Mouse (Mus musculus) G1E (cell line): ENCODE results near the gene Cmss1. TPM values are rescaled to one million over a fixed set of nuclear protein-coding genes. Genes with fewer than 3 reads are reported as not detected.

Experiments used
- ATAC-seq: 2 replicates; pipeline ENCODE4 v1.8.0; 2016; ENCODE audit warnings: mild to moderate bottlenecking; ENCODE audit not compliant: insufficient number of reproducible peaks, poor library complexity, low FRiP score, severe bottlenecking; ENCODE audit errors: extremely low read depth
- DNase-seq: peaks from one replicate; pipeline ENCODE4 v3.0.0; 2012; ENCODE audit warnings: low spot score
- H3K27me3 ChIP-seq: 2 replicates; pipeline ENCODE4 v1.6.1; 2012; ENCODE audit warnings: mild to moderate bottlenecking, low read length, inconsistent platforms; ENCODE audit not compliant: insufficient read depth
- H3K36me3 ChIP-seq: replicated peaks from 2 replicates; pipeline ENCODE3; 2012; ENCODE audit warnings: mild to moderate bottlenecking, inconsistent platforms
- H3K4me1 ChIP-seq: 2 replicates; pipeline ENCODE4 v1.6.1; 2012; ENCODE audit warnings: low read depth, low read length, inconsistent platforms, mixed read lengths; ENCODE audit not compliant: insufficient read depth
- H3K4me3 ChIP-seq: 2 replicates; pipeline ENCODE4 v1.5.1; 2012; ENCODE audit warnings: low read depth, mild to moderate bottlenecking, inconsistent platforms, low read length, moderate library complexity, mixed read lengths
- H3K9me3 ChIP-seq: replicated peaks from 2 replicates; pipeline ENCODE4 v1.6.1; 2012; ENCODE audit warnings: inconsistent platforms
- CTCF ChIP-seq: IDR thresholded peaks from 2 replicates; pipeline ENCODE4 v1.5.1; 2012; ENCODE audit warnings: low read depth, low read length, inconsistent platforms, mixed read lengths
- GATA1 ChIP-seq: IDR thresholded peaks from 2 replicates; pipeline ENCODE4 v1.6.1; 2012; ENCODE audit warnings: borderline replicate concordance, low read length, inconsistent platforms, mixed read lengths
- GATA2 ChIP-seq: IDR thresholded peaks from 2 replicates; pipeline ENCODE4 v1.6.1; 2012; ENCODE audit warnings: low read depth, low read length, inconsistent platforms, borderline replicate concordance
- POLR2AphosphoS5 ChIP-seq: IDR thresholded peaks from 2 replicates; pipeline ENCODE4 v1.6.1; 2012; ENCODE audit warnings: low read depth, low read length, inconsistent platforms; ENCODE audit not compliant: insufficient replicate concordance
- TAL1 ChIP-seq: conservative IDR thresholded peaks from 2 replicates; pipeline ENCODE4 v1.6.1; 2012; ENCODE audit warnings: low read depth, low read length, inconsistent platforms, mixed read lengths
- polyA plus RNA-seq: library from polyadenylated mRNA; stranded (reverse); fragments of >175 nt; gene quantifications from 2 replicates; pipeline ENCODE4 v1.2.3, GENCODE M21; 2012
- total RNA-seq, 2 experiments: library from RNA; stranded (forward) in 1 of 2; stranded (reverse) in 1 of 2; fragments of 200-1000 nt in 1 of 2; fragments of >200 nt in 1 of 2; fragmentation: Nextera tagmentation in 1 of 2; gene quantifications; 2 replicates each; pipeline ENCODE4 v1.2.3; 2014 to 2017

Gene Cmss1
- total and polyA plus RNA-seq, 3 experiments, result 12.8 to 66.7 (median 66.3) TPM

GRCm38 (mm10) chr16:57267068-57267467 is 339.6 kb downstream of the Cmss1 start:
- ATAC-seq, result no peak

GRCm38 (mm10) chr16:57260152-57260551 is 346.5 kb downstream of the Cmss1 start:
- DNase-seq (no peak), ATAC-seq (no peak)
- peaks cover 5% of the 10 kb centered on the region; the same call in 1 of the 2 replicates for H3K9me3 ChIP-seq
- no peak for TF ChIP-seq GATA2
- TF ChIP-seq TAL1, result no peak
- H3K36me3 ChIP-seq, result no peaks in the 10 kb centered on the region
- no peaks in the 10 kb centered on the region for H3K4me1 ChIP-seq
- no peak overlapping the region for H3K4me3 ChIP-seq
- peaks cover 2% of the 10 kb centered on the region; the same call in 1 of the 2 replicates for H3K27me3 ChIP-seq

More at GRCm38 (mm10) chr16:57267068-57267467, 339.6 kb downstream of the Cmss1 start:
- DNase-seq, result no peak
- Histone ChIP-seq H3K27me3 (peaks cover 16% of the 10 kb centered on the region), H3K9me3 (no peaks in the 10 kb centered on the region), H3K4me3 (no peak overlapping the region), H3K36me3 (no peaks in the 10 kb centered on the region), H3K4me1 (no peaks in the 10 kb centered on the region)
- no peak for TF ChIP-seq POLR2AphosphoS5
- TF ChIP-seq GATA2, result no peak
- no peak for TF ChIP-seq TAL1
- no peak for TF ChIP-seq GATA1
- TF ChIP-seq CTCF, result no peak

GRCm38 (mm10) chr16:57259356-57260083 is 347.1 kb downstream of the Cmss1 start:
- no peaks in the 10 kb centered on the region for H3K36me3 ChIP-seq
- peaks cover 2% of the 10 kb centered on the region; the same call in 1 of the 2 replicates for H3K27me3 ChIP-seq
- no peak for TF ChIP-seq GATA2
- TF ChIP-seq GATA1, result no peak
- no peak for TF ChIP-seq CTCF
- TF ChIP-seq POLR2AphosphoS5, result no peak
- TF ChIP-seq TAL1, result no peak
- DNase-seq (no peak), ATAC-seq (no peak)
- no peaks in the 10 kb centered on the region for H3K4me1 ChIP-seq
- H3K4me3 ChIP-seq, result no peak overlapping the region
- peaks cover 5% of the 10 kb centered on the region; the same call in 1 of the 2 replicates for H3K9me3 ChIP-seq

Other genes starting within 250 kb of the Cmss1 start
- gene Col8a1, start 147.9 kb upstream of the Cmss1 start, total RNA-seq (2014; fragmentation: Nextera tagmentation), result not detected in 2 replicates
- gene Col8a1, start 147.9 kb upstream of the Cmss1 start, total RNA-seq (2017), result 0.12 and 0.44 TPM in 2 replicates
- gene Col8a1, start 147.9 kb upstream of the Cmss1 start, polyA plus RNA-seq, result not detected in 2 replicates